Mouse (Mus musculus) thymus, adult 2 months (tissue): ENCODE data around the gene Cldn15. TPM values are rescaled to one million over a fixed set of nuclear protein-coding genes. Genes with fewer than 3 reads are reported as not detected.
A peak's percentile ranks its signal among the peaks of the same experiment; 100 is the strongest.

Experiments
- DNase-seq: peaks from one replicate; pipeline ENCODE4 v3.0.0; 2021
- H3K27ac ChIP-seq: fragments of 200-500 bp; 2 replicates; pipeline ENCODE4 v1.5.1; 2012; ENCODE audit warnings: low read length, control low read depth; ENCODE audit not compliant: control insufficient read depth, insufficient read depth
- H3K27me3 ChIP-seq: fragments of 200-500 bp; 2 replicates; pipeline ENCODE4 v1.6.1; 2012; ENCODE audit warnings: mild to moderate bottlenecking, low read length, moderate library complexity, mixed read lengths; ENCODE audit not compliant: control insufficient read depth, insufficient read depth
- H3K36me3 ChIP-seq: fragments of 200-500 bp; 2 replicates; pipeline ENCODE4 v1.6.1; 2012; ENCODE audit warnings: mild to moderate bottlenecking, low read length, moderate library complexity; ENCODE audit not compliant: control insufficient read depth, insufficient read depth
- H3K4me1 ChIP-seq: fragments of 200-500 bp; replicated peaks from 2 replicates; pipeline ENCODE4 v1.6.1; 2012; ENCODE audit warnings: low read length; ENCODE audit not compliant: control insufficient read depth, insufficient read depth
- H3K4me3 ChIP-seq: fragments of 200-500 bp; 2 replicates; pipeline ENCODE4 v1.5.1; 2012; ENCODE audit warnings: mild to moderate bottlenecking, low read length, control low read depth, moderate library complexity; ENCODE audit not compliant: control insufficient read depth, insufficient read depth
- CTCF ChIP-seq: fragments of 200-500 bp; IDR thresholded peaks from 2 replicates; pipeline ENCODE4 v1.5.1; 2012; ENCODE audit warnings: mild to moderate bottlenecking, control low read depth, low read length, moderate library complexity, borderline replicate concordance; ENCODE audit not compliant: control insufficient read depth, poor library complexity, insufficient read depth; ENCODE audit errors: extremely low read depth
- POLR2A ChIP-seq: fragments of 200-500 bp; IDR thresholded peaks from 2 replicates; pipeline ENCODE4 v1.6.1; 2012; ENCODE audit warnings: mild to moderate bottlenecking, low read length, control low read depth, moderate library complexity; ENCODE audit not compliant: control insufficient read depth, poor library complexity, insufficient read depth; ENCODE audit errors: extremely low read depth
- WGBS: fragments of 180-500 bp; shearing (Covaris S2); methylation state at CpG from one replicate; pipeline ENCODE4 v1.1.7; 2018; 5-methylcytosine and 5-hydroxymethylcytosine counted together
- polyA plus RNA-seq: library from polyadenylated mRNA; depleted of rRNA; stranded (reverse); fragments of >200 nt; gene quantifications from 2 replicates; pipeline ENCODE4 v1.2.3, GENCODE M21; 2012

Cldn15 gene
- polyA plus RNA-seq, 1 experiment = 9.4 TPM

GRCm38 (mm10) chr5:136955622-136956021 is 10.8 kb upstream of the Cldn15 start:
- TF ChIP-seq CTCF = no peak
- no peak for TF ChIP-seq POLR2A
- no peak for DNase-seq
- Histone ChIP-seq H3K4me1 (peaks cover 8% of the 10 kb centered on the region; the same call in 1 of the 2 replicates), H3K36me3 (no peaks in the 10 kb centered on the region), H3K27ac (no peak overlapping the region), H3K4me3 (no peak overlapping the region), H3K27me3 (no peaks in the 10 kb centered on the region)
- 85% methylated on average over 4 of the region's 4 CpGs for WGBS

DNA sequence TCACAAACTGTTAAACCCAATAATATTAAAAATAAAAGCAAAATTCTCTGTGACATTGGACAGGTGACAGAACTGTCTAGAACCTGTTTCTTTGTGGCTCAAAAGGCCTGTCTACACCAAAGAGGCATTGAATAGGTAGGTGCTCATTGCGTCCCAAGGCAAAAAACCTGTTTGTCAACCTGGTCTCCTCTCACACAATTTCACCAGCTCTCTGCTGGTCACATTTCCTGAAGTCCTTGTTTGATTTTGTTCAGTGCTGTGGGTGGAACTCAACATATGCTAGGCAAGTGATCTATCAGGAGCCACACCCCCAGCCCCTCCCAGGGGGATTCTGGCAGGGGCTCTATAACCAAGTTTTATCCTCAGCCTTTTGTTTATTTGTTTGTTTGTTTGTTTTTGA is 9.2 kb upstream of the Cldn15 start:
- Histone ChIP-seq H3K36me3 (no peaks in the 10 kb centered on the region), H3K4me1 (peaks cover 13% of the 10 kb centered on the region; the same call in 1 of the 2 replicates), H3K4me3 (no peak overlapping the region), H3K27me3 (no peaks in the 10 kb centered on the region), H3K27ac (no peak overlapping the region)
- 88% methylated on average over 1 of the region's 1 CpGs for WGBS
- no peak for DNase-seq
- TF ChIP-seq POLR2A (no peak), CTCF (no peak)

GRCm38 (mm10) chr5:136958991-136959605 is 7.3 kb upstream of the Cldn15 start:
- peaks cover 5% of the 10 kb centered on the region; the same call in 1 of the 2 replicates for H3K4me1 ChIP-seq
- 92% methylated on average over 5 of the region's 5 CpGs for WGBS
- DNase-seq = no peak
- no peak overlapping the region for H3K4me3 ChIP-seq
- H3K36me3 ChIP-seq = peaks cover 4% of the 10 kb centered on the region; the same call in 1 of the 2 replicates
- H3K27ac ChIP-seq = no peak overlapping the region
- TF ChIP-seq POLR2A (no peak), CTCF (no peak)
- H3K27me3 ChIP-seq = no peaks in the 10 kb centered on the region

GRCm38 (mm10) chr5:136960053-136960452 is 6.4 kb upstream of the Cldn15 start:
- peaks cover 6% of the 10 kb centered on the region; the same call in 1 of the 2 replicates for H3K36me3 ChIP-seq
- 95% methylated on average over 6 of the region's 6 CpGs for WGBS
- H3K4me1 ChIP-seq = 0 out of 2 replicates have a peak, but pooled peaks cover 5% of the 10 kb centered on the region
- TF ChIP-seq POLR2A (no peak), CTCF (no peak)
- H3K27me3 ChIP-seq = no peaks in the 10 kb centered on the region
- no peak overlapping the region for H3K4me3 ChIP-seq
- no peak for DNase-seq
- H3K27ac ChIP-seq = no peak overlapping the region

DNA sequence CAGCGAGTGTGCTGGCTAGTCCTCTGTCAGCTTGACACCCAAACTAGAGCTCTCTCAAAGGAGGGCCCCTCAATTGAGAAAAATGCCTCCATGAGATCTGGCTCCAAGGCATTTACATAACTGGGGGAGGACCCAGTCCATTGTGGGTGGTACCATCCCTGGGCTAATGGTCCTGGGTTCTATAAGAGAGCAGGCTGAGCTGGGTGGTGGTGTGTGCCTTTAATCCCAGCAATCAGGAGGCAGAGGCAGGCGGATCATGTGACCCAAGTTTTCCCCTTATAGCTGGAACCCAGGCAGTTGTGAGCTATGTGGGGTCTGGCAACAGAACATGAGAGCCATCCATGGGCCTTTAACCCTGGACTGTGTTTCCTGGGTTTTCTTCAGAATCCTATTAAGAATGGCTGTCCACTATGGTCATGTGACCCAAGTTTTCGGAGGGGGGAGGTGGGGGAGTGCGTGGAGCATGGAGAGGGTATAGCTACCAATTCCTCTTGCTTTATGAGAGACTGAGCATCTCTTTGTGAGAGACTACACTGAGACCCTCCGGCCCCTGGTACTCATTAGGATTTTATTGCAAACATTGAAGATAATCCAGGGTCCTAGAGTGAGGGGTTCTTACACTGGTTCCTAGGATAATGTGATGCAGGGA is 5.0 kb upstream of the Cldn15 start:
- Histone ChIP-seq H3K27me3 (no peaks in the 10 kb centered on the region), H3K36me3 (peaks cover 6% of the 10 kb centered on the region; the same call in 1 of the 2 replicates), H3K4me3 (peak overlapping the region; percentile 69), H3K4me1 (0 out of 2 replicates have a peak, but pooled peaks cover 5% of the 10 kb centered on the region), H3K27ac (no peak overlapping the region)
- WGBS = 50% methylated on average over 5 of the region's 5 CpGs
- no peak for DNase-seq
- TF ChIP-seq CTCF (no peak), POLR2A (no peak)

GRCm38 (mm10) chr5:136961983-136962461 is 4.4 kb upstream of the Cldn15 start:
- Histone ChIP-seq H3K27ac (peak overlapping the region; percentile 62), H3K4me3 (peak overlapping the region; percentile 69), H3K36me3 (peaks cover 6% of the 10 kb centered on the region; the same call in 1 of the 2 replicates), H3K4me1 (0 out of 2 replicates have a peak, but pooled peaks cover 5% of the 10 kb centered on the region), H3K27me3 (no peaks in the 10 kb centered on the region)
- peak; percentile 90 for DNase-seq
- peak; percentile 42; the same call in 1 of the 2 replicates for TF ChIP-seq CTCF
- TF ChIP-seq POLR2A = 0 out of 2 replicates have a peak, but pooled peaks have one; percentile 50
- WGBS = 0% methylated on average over 20 of the region's 20 CpGs
